Mouse (Mus musculus) neutrophil, adult 5-6 weeks (primary cell): Measurements from ENCODE around the gene Nqo2. TPM values are rescaled to one million over a fixed set of nuclear protein-coding genes. Genes with fewer than 3 reads are reported as not detected.

Experiments used
- ATAC-seq: fragments of 151-379, 151-347 bp; 2 replicates; pipeline ENCODE4 v1.8.0; 2017; ENCODE audit warnings: mild to moderate bottlenecking, moderate TSS enrichment; ENCODE audit not compliant: insufficient number of reproducible peaks, poor library complexity, low FRiP score, severe bottlenecking; ENCODE audit errors: extremely low read depth
- total RNA-seq: library from RNA; stranded (forward); fragments of 200-1000 nt; gene quantifications from 2 replicates; pipeline ENCODE4 v1.2.3, GENCODE M21; 2017

Gene Nqo2
- total RNA-seq, 1 experiment from 2014 or later: 5.4 TPM

GRCm38 (mm10) chr13:33966025-33966412 is 1.5 kb downstream of the Nqo2 start:
- no peak for ATAC-seq

DNA sequence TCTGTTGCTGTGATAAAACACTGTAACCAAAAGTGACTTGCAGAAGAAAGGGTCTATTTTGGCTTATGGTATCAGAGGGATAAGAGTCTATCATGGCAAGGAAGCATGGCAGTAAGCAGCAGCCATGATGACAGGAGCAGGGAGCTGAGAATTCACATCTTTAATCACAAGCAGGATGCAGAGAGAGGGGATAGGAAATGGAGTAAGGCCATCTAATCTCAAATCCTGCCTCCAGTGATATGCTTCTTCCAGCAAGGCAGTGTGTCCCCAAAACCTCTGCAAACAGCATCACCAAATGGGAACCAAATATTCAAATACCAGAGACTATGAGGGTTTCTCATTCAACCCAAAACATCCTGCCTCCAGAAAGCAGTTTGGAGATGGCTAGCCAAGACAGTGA is 2.1 kb downstream of the Nqo2 start:
- ATAC-seq: no peak

GRCm38 (mm10) chr13:33989625-33990024 is 25.1 kb downstream of the Nqo2 start:
- no peak for ATAC-seq

DNA sequence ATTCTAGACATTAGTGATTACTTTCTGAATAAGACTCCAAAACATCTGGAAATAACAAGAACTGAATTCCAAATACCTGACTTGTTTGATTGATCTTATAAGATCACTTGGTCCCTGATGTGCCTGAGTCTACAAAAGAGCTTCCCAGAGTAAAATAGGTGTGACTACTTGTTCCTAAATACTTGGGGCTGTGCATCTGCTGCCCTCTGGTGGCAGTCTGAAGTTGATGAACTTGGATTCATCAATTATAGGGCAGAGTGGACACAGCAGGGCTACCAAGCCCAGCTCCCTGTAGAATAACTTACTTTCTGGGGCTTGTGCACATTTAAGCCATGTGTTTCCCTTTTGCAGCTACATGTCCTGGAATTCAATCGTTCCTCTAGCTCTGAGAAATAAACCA is 30.7 kb downstream of the Nqo2 start:
- ATAC-seq: peak; percentile 79

GRCm38 (mm10) chr13:34002058-34003006 is 37.8 kb downstream of the Nqo2 start, which contains the start of the genes Ripk1 and Serpinb6a:
Gene Ripk1 (plus strand): TSS chr13:34002363.
Gene Serpinb6a (minus strand): TSS chr13:34002794.
- ATAC-seq: peak; percentile 85

- ATAC-seq: no peak
Observed at GRCm38 (mm10) chr13:34003058-34003457, 38.6 kb downstream of the Nqo2 start.

DNA sequence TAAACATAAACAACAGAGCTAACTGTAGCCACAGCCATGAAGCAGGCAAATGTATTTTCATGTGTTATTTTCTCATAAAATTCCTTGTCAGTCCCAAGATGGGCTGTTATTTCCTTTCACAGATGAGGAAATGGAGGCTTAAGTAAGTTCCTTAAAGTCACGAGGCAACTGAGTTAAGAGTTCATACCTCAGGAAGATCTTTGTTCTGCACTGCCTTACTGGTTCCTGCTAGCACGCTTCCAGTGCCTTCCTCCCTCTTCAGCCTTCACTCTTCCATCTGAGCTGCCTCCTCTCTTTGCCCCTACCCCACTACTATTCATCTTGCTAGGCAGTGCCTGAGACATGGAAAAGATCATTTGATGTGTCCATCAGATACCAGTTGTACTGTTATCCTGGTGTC is 42.7 kb downstream of the Nqo2 start:
- no peak for ATAC-seq

DNA sequence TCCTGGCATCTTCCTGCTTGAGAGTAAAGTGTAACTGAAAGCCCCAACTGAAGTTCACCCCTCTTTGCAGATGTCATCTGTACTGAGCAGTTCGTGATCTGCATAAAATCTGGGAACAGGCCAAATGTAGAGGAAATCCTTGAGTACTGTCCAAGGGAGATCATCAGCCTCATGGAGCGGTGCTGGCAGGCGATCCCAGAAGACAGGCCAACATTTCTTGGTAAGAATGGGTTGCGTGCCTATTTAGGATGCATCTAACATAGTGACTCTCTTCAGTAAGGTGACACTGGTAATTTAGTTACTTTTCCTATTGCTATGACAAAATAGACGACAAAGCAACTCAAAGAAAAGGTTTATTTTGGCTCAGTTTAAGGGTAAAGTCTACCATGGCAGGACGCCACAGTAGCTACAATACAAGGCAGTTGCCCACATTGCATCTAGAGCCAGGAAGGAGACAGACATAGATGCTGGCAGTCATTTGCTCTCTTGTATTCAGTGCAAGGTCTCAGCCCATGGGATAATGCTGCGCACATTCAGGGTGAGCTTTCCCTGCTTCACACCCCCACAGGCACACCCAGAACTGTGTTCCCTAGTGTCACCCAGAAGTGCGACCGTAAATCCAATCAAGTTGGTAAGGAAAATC is 52.6 kb downstream of the Nqo2 start:
- no peak for ATAC-seq

DNA sequence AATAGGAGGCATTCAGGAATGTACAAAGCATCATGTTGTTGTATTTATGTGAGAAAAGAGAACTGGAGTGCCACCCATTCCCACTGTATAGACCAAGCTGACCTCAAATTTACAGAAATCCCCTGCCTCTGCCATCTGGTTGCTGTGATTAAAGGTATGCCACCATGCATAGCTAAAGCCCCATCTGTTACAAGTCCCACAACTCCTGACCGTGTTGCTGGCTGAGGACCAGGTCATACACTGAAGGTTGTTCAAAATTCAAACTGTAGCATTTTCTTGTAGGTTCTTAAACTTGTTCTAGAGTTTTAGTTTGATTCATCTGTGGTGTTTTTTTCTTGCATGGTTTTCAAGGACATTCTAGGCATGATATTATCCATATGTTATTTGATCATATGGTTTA is 54.0 kb downstream of the Nqo2 start:
- no peak for ATAC-seq

GRCm38 (mm10) chr13:34021998-34022397 is 57.5 kb downstream of the Nqo2 start:
- no peak for ATAC-seq

DNA sequence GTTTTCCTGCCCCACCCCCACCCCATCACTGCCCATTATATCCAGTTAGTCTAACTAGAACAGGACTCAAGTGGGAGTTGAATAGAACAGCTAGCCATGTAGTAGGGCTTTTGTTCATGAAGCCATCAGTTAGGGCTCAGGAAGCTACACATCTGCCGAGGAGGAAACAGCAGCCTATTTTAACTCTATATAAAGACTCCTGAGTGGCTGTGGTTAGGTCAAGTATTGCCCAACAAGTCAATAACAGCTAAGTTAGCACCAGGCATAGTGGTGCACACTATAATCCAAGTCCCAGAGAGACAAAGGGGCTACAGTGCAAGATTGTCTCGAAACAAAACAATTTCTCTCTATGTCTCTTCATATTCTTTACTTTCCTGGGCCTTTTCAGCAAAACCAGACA is 67.6 kb downstream of the Nqo2 start:
- no peak for ATAC-seq

- no peak for ATAC-seq
Observed at GRCm38 (mm10) chr13:34035424-34035823, 70.9 kb downstream of the Nqo2 start.

GRCm38 (mm10) chr13:34036726-34037125 is 72.2 kb downstream of the Nqo2 start:
- no peak for ATAC-seq

GRCm38 (mm10) chr13:34037172-34038055 is 72.9 kb downstream of the Nqo2 start, which contains the start of gene Bphl:
Gene Bphl (plus strand): TSS chr13:34037597.
- peak; percentile 77 for ATAC-seq

GRCm38 (mm10) chr13:34038056-34038432 is 73.6 kb downstream of the Nqo2 start:
- ATAC-seq: no peak
